Mouse (Mus musculus) forebrain, embryonic 16.5 days (tissue): ENCODE data around the gene Hdx. TPM values are rescaled to one million over a fixed set of nuclear protein-coding genes. Genes with fewer than 3 reads are reported as not detected.

ENCODE experiments used
- ATAC-seq: fragments of 200-750 bp; cut with Nextera tagmentation; 2 replicates; pipeline ENCODE4 v1.8.0; 2017; ENCODE audit warnings: mild to moderate bottlenecking, moderate library complexity
- H3K27ac ChIP-seq: fragments of 300-500 bp; sonication (generic); 2 replicates; pipeline ENCODE4 v1.5.1; 2014; ENCODE audit warnings: low read length, control low read depth
- H3K27me3 ChIP-seq: fragments of 300-500 bp; sonication (generic); replicated peaks from 2 replicates; pipeline ENCODE4 v1.6.1; 2014; ENCODE audit warnings: low read length; ENCODE audit not compliant: control insufficient read depth, insufficient read depth
- H3K36me3 ChIP-seq: fragments of 300-500 bp; sonication (generic); 2 replicates; pipeline ENCODE4 v1.6.1; 2014; ENCODE audit not compliant: control insufficient read depth, insufficient read depth
- H3K4me1 ChIP-seq: fragments of 300-500 bp; sonication (generic); replicated peaks from 2 replicates; pipeline ENCODE4 v1.6.1; 2014; ENCODE audit warnings: low read length; ENCODE audit not compliant: control insufficient read depth, insufficient read depth
- H3K4me2 ChIP-seq: fragments of 300-500 bp; sonication (generic); 2 replicates; pipeline ENCODE4 v1.6.1; 2014; ENCODE audit warnings: mild to moderate bottlenecking, low read length, control low read depth
- H3K4me3 ChIP-seq: fragments of 300-500 bp; sonication (generic); replicated peaks from 2 replicates; pipeline ENCODE4 v1.5.1; 2014; ENCODE audit warnings: mild to moderate bottlenecking, low read length, control low read depth
- H3K9ac ChIP-seq: fragments of 300-500 bp; sonication (generic); replicated peaks from 2 replicates; pipeline ENCODE4 v1.6.1; 2014; ENCODE audit warnings: low read depth, low read length, control low read depth
- H3K9me3 ChIP-seq: fragments of 300-500 bp; sonication (generic); 2 replicates; pipeline ENCODE4 v1.6.1; 2016; ENCODE audit warnings: low read length; ENCODE audit not compliant: control insufficient read depth
- WGBS: fragments of 180-500 bp; shearing (Covaris S2); extraction: QIAGEN DNeasy Blood & Tissue Kit; methylation state at CpG from one replicate; pipeline ENCODE4 v1.1.7; 2014; 5-methylcytosine and 5-hydroxymethylcytosine counted together
- polyA plus RNA-seq: library from polyadenylated mRNA; unstranded; fragments of >200 nt; fragmentation: Nextera tagmentation; extraction: Ambion mirVana; gene quantifications from 2 replicates; pipeline ENCODE4 v1.2.1, GENCODE M21; 2015

Gene Hdx
- polyA plus RNA-seq: 1.5 and 1.7 TPM in 2 replicates

DNA sequence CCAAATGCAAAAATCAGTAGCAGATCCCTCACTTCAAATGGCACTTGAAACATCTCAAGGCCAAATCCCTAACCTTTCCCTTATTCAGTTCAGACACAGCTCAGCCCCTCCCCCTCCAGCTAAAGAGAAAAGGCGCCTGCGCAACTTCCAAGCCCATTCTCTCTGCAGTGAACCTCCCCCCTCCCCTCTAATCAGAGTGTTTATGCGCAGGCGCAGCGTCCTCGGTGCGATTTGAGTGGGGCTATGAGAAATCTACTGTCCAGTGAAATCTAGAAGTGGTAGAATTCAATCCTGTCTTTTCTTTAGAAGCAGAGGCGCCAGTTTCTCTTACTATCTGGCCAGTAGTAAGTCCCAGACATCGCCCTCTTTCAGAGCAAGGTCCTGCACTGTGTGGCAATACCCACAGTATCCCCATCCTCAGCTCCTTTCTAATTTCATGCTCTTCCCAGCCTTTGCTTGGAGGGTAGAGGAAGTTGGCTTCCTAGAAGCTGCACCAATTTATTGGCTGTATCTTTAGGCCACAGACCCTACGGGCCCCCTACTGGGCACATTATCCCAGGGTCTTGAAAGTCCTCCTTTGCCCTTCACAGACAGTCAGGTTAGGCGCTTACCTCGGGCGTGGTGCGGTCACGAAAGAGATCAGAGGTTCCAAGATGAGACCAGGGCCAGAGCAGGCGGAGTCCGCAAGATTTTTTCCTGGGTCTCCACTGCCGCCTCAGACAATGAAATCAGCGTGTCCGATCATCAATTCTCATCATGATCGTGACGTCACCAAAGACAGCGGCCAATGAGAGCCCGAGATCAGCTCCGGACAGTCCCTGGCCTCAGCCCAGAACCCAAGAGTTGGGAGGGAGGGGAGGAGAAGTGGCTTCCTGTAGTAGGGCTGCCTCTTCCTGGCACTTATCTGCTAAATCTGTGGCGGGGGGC lies at the start of gene Hdx:
Gene Hdx (minus strand): TSS at position 724 of the 927 bp plus-strand sequence.
- H3K27me3 ChIP-seq: no peaks in the 10 kb centered on the region
- no peaks in the 10 kb centered on the region for H3K9me3 ChIP-seq
- H3K9ac ChIP-seq: peak within 1 kb of the TSS; percentile 67
- peak within 1 kb of the TSS; percentile 82 for H3K27ac ChIP-seq
- peak within 1 kb of the TSS; percentile 54 for H3K4me3 ChIP-seq
- WGBS: 16% methylated on average over 26 of the region's 26 CpGs
- peak within 1 kb of the TSS; percentile 56 for H3K4me2 ChIP-seq
- no peaks in the 10 kb centered on the region for H3K36me3 ChIP-seq
- ATAC-seq: peak; percentile 97
- no peaks in the 10 kb centered on the region for H3K4me1 ChIP-seq

- 52% methylated on average over 3 of the region's 3 CpGs for WGBS
- Histone ChIP-seq H3K27me3 (no peaks in the 10 kb centered on the region), H3K36me3 (no peaks in the 10 kb centered on the region), H3K4me2 (no peak overlapping the region), H3K27ac (no peak overlapping the region), H3K9me3 (no peaks in the 10 kb centered on the region), H3K4me1 (no peaks in the 10 kb centered on the region), H3K4me3 (no peak overlapping the region), H3K9ac (no peak overlapping the region)
- no peak for ATAC-seq
Measured at GRCm38 (mm10) chrX:111685665-111686064, 11.2 kb downstream of the Hdx start.

DNA sequence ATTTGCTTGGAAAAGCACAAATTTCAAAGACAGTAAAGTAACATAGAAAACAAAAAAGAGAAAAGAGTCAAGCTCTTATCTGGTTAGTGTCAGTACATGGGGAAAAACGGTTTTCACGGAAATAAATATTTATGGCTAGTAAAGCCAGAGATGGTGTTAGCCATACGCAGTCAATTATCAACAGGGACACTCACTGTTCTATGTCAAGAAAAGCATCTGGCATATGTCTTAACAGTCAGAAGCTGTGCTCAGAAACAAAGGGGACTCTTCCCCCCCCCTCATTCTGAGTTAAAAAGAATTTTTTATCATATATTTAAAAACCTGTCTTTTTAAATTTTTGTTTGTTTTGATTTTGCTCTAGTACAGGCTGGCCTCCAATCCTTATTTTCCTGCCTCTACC lies 25.2 kb downstream of the Hdx start:
- no peak overlapping the region for H3K9ac ChIP-seq
- no peak overlapping the region for H3K4me3 ChIP-seq
- 49% methylated on average over 3 of the region's 3 CpGs for WGBS
- H3K27me3 ChIP-seq: no peaks in the 10 kb centered on the region
- no peak overlapping the region for H3K4me2 ChIP-seq
- H3K9me3 ChIP-seq: no peaks in the 10 kb centered on the region
- no peaks in the 10 kb centered on the region for H3K36me3 ChIP-seq
- no peak overlapping the region for H3K27ac ChIP-seq
- no peak; the same call in 1 of the 2 replicates for ATAC-seq
- no peaks in the 10 kb centered on the region for H3K4me1 ChIP-seq

DNA sequence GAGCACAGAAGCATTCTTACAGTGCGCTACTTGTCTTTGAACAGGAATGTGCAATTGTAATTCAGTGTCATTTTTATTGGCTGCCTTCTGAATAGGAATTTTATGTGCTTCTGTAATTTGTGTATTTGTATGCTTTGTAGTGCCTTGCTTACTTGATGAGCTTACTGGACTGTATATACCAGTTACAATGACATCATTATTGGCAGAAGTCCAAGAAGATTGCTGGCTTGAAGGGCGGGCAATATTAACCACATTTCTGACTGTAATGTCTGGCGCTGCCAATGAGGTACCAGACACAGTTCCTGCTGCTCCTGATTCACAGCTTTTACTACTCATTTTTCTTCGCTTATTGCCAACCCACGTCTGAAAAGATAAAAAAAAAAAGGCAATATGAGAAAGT lies 36.5 kb downstream of the Hdx start:
- Histone ChIP-seq H3K36me3 (no peaks in the 10 kb centered on the region), H3K4me2 (no peak overlapping the region), H3K9ac (no peak overlapping the region), H3K4me1 (no peaks in the 10 kb centered on the region), H3K4me3 (no peak overlapping the region), H3K27ac (no peak overlapping the region), H3K9me3 (no peaks in the 10 kb centered on the region), H3K27me3 (no peaks in the 10 kb centered on the region)
- ATAC-seq: peak; percentile 75; the same call in 1 of the 2 replicates
- 31% methylated on average over 5 of the region's 5 CpGs for WGBS

GRCm38 (mm10) chrX:111658671-111659070 lies 38.2 kb downstream of the Hdx start:
- H3K9ac ChIP-seq: no peak overlapping the region
- no peaks in the 10 kb centered on the region for H3K4me1 ChIP-seq
- H3K27me3 ChIP-seq: no peaks in the 10 kb centered on the region
- no peak overlapping the region for H3K27ac ChIP-seq
- ATAC-seq: no peak
- 82% methylated on average over 4 of the region's 4 CpGs for WGBS
- H3K36me3 ChIP-seq: no peaks in the 10 kb centered on the region
- H3K4me2 ChIP-seq: no peak overlapping the region
- no peaks in the 10 kb centered on the region for H3K9me3 ChIP-seq
- H3K4me3 ChIP-seq: no peak overlapping the region

GRCm38 (mm10) chrX:111644945-111645344 lies 51.9 kb downstream of the Hdx start:
- Histone ChIP-seq H3K27ac (no peak overlapping the region), H3K36me3 (no peaks in the 10 kb centered on the region), H3K9me3 (no peaks in the 10 kb centered on the region), H3K4me2 (no peak overlapping the region), H3K27me3 (no peaks in the 10 kb centered on the region), H3K4me1 (no peaks in the 10 kb centered on the region), H3K4me3 (no peak overlapping the region), H3K9ac (no peak overlapping the region)
- ATAC-seq: no peak
- WGBS: 87% methylated on average over 4 of the region's 4 CpGs

DNA sequence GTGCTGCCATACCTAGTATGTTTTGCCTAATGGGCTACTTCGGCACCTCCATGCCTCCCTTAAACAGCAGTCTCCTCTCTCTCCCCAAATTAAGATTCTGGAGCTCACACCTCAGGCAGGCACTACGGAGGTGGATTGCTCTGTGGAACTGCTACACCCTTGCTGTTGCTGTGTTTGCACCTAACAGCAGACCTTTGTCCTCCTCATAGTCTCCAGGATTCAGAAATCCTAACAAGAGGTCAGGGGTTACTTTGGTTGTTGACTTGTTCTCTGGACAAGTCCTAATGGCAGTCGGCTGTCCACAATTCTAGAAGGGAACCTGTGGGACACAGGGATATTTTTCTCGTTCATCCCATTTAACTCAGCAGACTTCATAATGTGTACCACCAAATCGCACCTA lies 56.3 kb downstream of the Hdx start:
- Histone ChIP-seq H3K27ac (no peak overlapping the region), H3K27me3 (no peaks in the 10 kb centered on the region), H3K4me2 (no peak overlapping the region), H3K9me3 (no peaks in the 10 kb centered on the region), H3K4me3 (no peak overlapping the region), H3K9ac (no peak overlapping the region), H3K36me3 (no peaks in the 10 kb centered on the region), H3K4me1 (no peaks in the 10 kb centered on the region)
- no peak for ATAC-seq
- WGBS: 94% methylated on average over 5 of the region's 5 CpGs

DNA sequence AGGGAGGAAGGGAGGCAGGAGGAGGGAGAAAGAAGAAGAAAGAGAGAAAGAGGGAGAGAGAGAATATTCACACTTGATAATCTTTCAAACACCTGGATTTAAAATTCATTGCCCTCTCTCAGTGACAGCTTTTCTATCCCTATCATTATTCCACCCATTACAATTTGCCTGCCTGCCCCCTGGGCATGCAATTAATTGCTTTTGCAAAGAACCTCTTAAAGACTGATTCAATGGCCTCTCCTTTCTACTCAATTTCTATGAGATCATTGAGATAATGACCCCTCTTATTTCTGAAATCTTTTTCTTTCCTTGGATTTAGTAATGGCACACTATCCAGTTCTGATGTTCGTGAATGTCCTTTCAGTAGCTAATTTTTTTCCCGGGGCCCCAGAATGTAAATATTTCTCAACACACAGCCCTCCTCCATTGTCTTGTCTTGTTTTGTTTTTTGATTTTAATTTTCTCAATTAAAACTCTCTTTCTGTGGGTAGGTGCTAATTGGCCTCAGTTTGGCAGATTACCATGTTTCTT lies 99.2 kb downstream of the Hdx start:
- WGBS: 21% methylated on average over 2 of the region's 2 CpGs
- ATAC-seq: peak; percentile 50; the same call in 1 of the 2 replicates
- H3K36me3 ChIP-seq: no peaks in the 10 kb centered on the region

DNA sequence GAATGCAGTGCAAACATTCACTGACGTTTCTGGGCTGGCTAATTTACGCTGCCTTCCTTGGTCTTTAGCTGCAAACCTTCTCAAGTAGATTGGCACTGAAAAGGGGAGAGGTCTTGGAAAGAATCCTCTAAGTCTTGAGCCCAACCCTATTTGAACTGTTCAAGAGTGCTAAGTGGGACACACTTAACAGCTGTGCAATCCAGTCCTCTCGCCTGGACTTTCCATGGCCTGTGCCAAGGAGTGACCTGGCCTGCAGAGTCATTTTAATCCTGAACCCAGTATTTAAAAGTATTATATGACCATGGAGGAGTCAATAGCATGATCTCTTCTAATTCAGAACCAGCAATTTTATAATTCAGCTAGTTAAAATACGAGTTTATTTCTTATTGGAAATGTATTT lies 109.3 kb downstream of the Hdx start:
- Histone ChIP-seq H3K27me3 (no peaks in the 10 kb centered on the region), H3K4me3 (no peak overlapping the region), H3K36me3 (no peaks in the 10 kb centered on the region), H3K9ac (no peak overlapping the region), H3K9me3 (no peaks in the 10 kb centered on the region), H3K27ac (no peak overlapping the region), H3K4me1 (no peaks in the 10 kb centered on the region), H3K4me2 (no peak overlapping the region)
- WGBS: 63% methylated on average over 4 of the region's 4 CpGs
- ATAC-seq: no peak

More for the DNA sequence above, 99.2 kb downstream of the Hdx start:
- H3K4me3 ChIP-seq: no peak overlapping the region
- no peak overlapping the region for H3K9ac ChIP-seq
- no peak overlapping the region for H3K4me2 ChIP-seq
- H3K27ac ChIP-seq: no peak overlapping the region
- no peaks in the 10 kb centered on the region for H3K9me3 ChIP-seq
- H3K4me1 ChIP-seq: no peaks in the 10 kb centered on the region
- no peaks in the 10 kb centered on the region for H3K27me3 ChIP-seq
